Mouse (Mus musculus) ES-Bruce4 (cell line): ENCODE measurements around the gene Sertad4. TPM values are rescaled to one million over a fixed set of nuclear protein-coding genes. Genes with fewer than 3 reads are reported as not detected.

Experiments
- H3K27ac ChIP-seq: 2 replicates; pipeline ENCODE4 v1.5.1; 2012; ENCODE audit warnings: low read length, inconsistent platforms; ENCODE audit not compliant: insufficient read depth
- H3K27me3 ChIP-seq: 2 replicates; pipeline ENCODE4 v1.6.1; 2012; ENCODE audit warnings: mild to moderate bottlenecking, low read length, inconsistent platforms; ENCODE audit not compliant: control insufficient read depth, poor library complexity, insufficient read depth, severe bottlenecking
- H3K36me3 ChIP-seq: 2 replicates; pipeline ENCODE4 v1.6.1; 2012; ENCODE audit warnings: inconsistent platforms, mild to moderate bottlenecking, low read length, moderate library complexity; ENCODE audit not compliant: control insufficient read depth, poor library complexity, insufficient read depth, severe bottlenecking
- H3K4me1 ChIP-seq: one replicate; pipeline ENCODE4 v1.8.1; 2011; ENCODE audit warnings: low read length; ENCODE audit not compliant: control insufficient read depth, insufficient read depth
- H3K4me3 ChIP-seq: 2 replicates; pipeline ENCODE4 v1.5.1; 2011; ENCODE audit warnings: low read depth, mild to moderate bottlenecking, low read length
- H3K9ac ChIP-seq: 2 replicates; pipeline ENCODE4 v1.6.1; 2012; ENCODE audit warnings: low read depth, mild to moderate bottlenecking, inconsistent platforms; ENCODE audit not compliant: poor library complexity, severe bottlenecking
- H3K9me3 ChIP-seq: replicated peaks from 2 replicates; pipeline ENCODE4 v1.6.1; 2012; ENCODE audit warnings: mild to moderate bottlenecking, low read length, inconsistent platforms; ENCODE audit not compliant: control insufficient read depth, poor library complexity, insufficient read depth, severe bottlenecking
- CTCF ChIP-seq: IDR thresholded peaks from one replicate; pipeline ENCODE4 v1.8.1; 2011; ENCODE audit warnings: low read depth, low read length
- EP300 ChIP-seq: IDR thresholded peaks from 2 replicates; pipeline ENCODE4 v1.6.1; 2011; ENCODE audit warnings: low read depth, low read length; ENCODE audit not compliant: insufficient read depth
- POLR2A ChIP-seq: IDR thresholded peaks from one replicate; pipeline ENCODE4 v1.8.1; 2011; ENCODE audit warnings: low read length; ENCODE audit not compliant: insufficient read depth
- polyA plus RNA-seq: library from polyadenylated mRNA; stranded (reverse); fragments of >200 nt; gene quantifications from 2 replicates; pipeline ENCODE4 v1.2.4, GENCODE M21; 2011; ENCODE audit warnings: low read depth; ENCODE audit not compliant: missing spikeins, insufficient read depth, insufficient read length

The Sertad4 gene
- polyA plus RNA-seq, 1 experiment: 12.0 TPM

- Histone ChIP-seq H3K27me3 (peaks cover 10% of the 10 kb centered on the region), H3K4me1 (no peaks in the 10 kb centered on the region), H3K9ac (peak overlapping the region; percentile 69), H3K4me3 (peak overlapping the region; percentile 75), H3K36me3 (no peaks in the 10 kb centered on the region), H3K9me3 (no peaks in the 10 kb centered on the region), H3K27ac (no peak overlapping the region)
- TF ChIP-seq POLR2A (no peak), EP300 (no peak), CTCF (no peak)
These were observed 711 bp downstream of the Sertad4 start for GRCm38 (mm10) chr1:192854819-192855271.

DNA sequence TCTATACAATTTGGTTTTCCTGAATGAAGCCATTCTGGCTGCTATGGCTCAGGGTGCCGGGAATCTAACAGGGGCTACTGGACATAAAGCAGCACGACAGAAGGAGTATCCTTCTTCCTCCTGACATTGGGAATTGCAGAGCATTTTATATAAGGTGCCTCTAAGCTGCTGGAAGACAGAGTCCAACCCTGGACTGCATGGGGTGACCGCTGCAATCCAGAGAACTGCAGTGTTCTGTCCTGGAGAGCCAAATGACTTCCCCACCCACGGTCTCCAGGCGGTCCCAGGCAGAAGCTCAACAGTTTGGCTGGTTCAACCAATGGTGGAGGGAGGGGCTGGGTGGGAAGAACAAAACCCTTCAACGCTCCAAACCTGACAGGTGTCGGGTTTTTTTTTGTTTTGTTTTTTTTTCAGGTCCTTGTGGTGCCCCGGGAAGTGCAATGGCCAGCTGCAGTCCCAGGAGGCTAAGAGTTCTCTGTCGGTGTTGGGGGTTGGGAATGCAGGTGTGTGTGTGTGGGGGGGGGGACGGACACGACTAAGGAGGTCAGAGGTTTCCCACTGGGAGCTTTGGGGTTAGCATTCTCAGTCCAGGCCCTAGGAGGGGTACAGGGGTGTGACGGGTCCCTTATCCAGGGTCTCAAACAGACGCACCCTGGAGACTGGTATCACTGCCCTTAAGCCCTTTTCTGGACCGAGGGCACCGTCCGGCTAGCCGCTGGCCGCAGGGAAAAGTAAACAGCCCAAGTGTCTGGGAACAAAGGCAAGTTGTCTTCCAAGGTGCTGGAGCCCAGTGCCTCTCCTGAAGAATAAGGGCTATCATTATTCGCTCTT lies 1.4 kb downstream of the Sertad4 start:
- Histone ChIP-seq H3K27ac (no peak overlapping the region), H3K36me3 (no peaks in the 10 kb centered on the region), H3K27me3 (peaks cover 10% of the 10 kb centered on the region), H3K9me3 (no peaks in the 10 kb centered on the region), H3K9ac (peak overlapping the region; percentile 69), H3K4me1 (no peaks in the 10 kb centered on the region), H3K4me3 (peak overlapping the region; percentile 75)
- TF ChIP-seq EP300 (no peak), POLR2A (no peak), CTCF (no peak)

- Histone ChIP-seq H3K9me3 (no peaks in the 10 kb centered on the region), H3K9ac (no peak overlapping the region), H3K36me3 (no peaks in the 10 kb centered on the region), H3K27ac (no peak overlapping the region), H3K4me3 (no peak overlapping the region), H3K27me3 (peaks cover 10% of the 10 kb centered on the region), H3K4me1 (no peaks in the 10 kb centered on the region)
- TF ChIP-seq CTCF (no peak), EP300 (no peak), POLR2A (no peak)
These were observed 2.1 kb downstream of the Sertad4 start for GRCm38 (mm10) chr1:192853429-192853828.

DNA sequence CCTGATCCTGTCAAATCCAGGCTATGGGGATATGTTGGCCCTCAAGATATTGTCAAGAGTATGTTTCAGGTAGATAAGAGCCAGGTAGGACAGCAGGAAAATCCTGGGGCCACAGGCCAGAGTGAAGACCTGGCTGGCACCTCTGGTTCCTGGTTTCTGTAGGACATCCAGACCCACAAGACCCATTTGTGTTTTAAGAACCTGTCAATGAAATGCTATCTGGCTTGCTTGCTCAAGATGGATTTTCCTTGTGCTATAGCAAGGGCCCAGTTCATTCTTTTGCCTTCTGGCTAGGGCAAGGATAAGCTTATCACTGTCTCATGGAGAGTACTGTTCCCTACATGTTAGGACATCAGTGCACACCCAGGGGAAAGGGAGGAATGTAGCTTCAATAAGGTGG lies 3.5 kb downstream of the Sertad4 start:
- Histone ChIP-seq H3K9me3 (no peaks in the 10 kb centered on the region), H3K4me3 (no peak overlapping the region), H3K36me3 (no peaks in the 10 kb centered on the region), H3K9ac (no peak overlapping the region), H3K27me3 (peaks cover 10% of the 10 kb centered on the region), H3K4me1 (no peaks in the 10 kb centered on the region), H3K27ac (no peak overlapping the region)
- TF ChIP-seq CTCF (no peak), EP300 (no peak), POLR2A (no peak)

- H3K9me3 ChIP-seq: no peaks in the 10 kb centered on the region
- no peak overlapping the region for H3K9ac ChIP-seq
- TF ChIP-seq CTCF: no peak
- no peak for TF ChIP-seq EP300
- TF ChIP-seq POLR2A: no peak
- no peaks in the 10 kb centered on the region for H3K4me1 ChIP-seq
- no peak overlapping the region for H3K4me3 ChIP-seq
- peaks cover 10% of the 10 kb centered on the region for H3K27me3 ChIP-seq
- no peaks in the 10 kb centered on the region for H3K36me3 ChIP-seq
- H3K27ac ChIP-seq: no peak overlapping the region
These were observed 3.9 kb downstream of the Sertad4 start for GRCm38 (mm10) chr1:192851640-192852039.

GRCm38 (mm10) chr1:192851126-192851525 lies 4.4 kb downstream of the Sertad4 start:
- Histone ChIP-seq H3K36me3 (no peaks in the 10 kb centered on the region), H3K4me1 (no peaks in the 10 kb centered on the region), H3K9me3 (no peaks in the 10 kb centered on the region), H3K27me3 (peaks cover 8% of the 10 kb centered on the region), H3K4me3 (no peak overlapping the region), H3K9ac (no peak overlapping the region), H3K27ac (no peak overlapping the region)
- TF ChIP-seq POLR2A: no peak
